Mouse (Mus musculus): ENCODE data around the gene Chic1. TPM values are rescaled to one million over a fixed set of nuclear protein-coding genes. Genes with fewer than 3 reads are reported as not detected.

Chic1 gene
- 5.5 and 6.6 TPM in 2 replicates for polyA plus RNA-seq (2014; fragmentation: Nextera tagmentation; extraction: Ambion mirVana)

GRCm38 (mm10) chrX:103356287-103356686 is at the start of gene Chic1:
Gene Chic1 (plus strand): TSS chrX:103356476.
- Histone ChIP-seq H3K27me3 (ENCODE audit: control insufficient read depth, insufficient read depth, low read length) (peaks cover 48% of the 10 kb centered on the region), H3K4me3 (ENCODE audit: low read depth, low read length) (peak within 1 kb of the TSS; percentile 55), H3K27ac (ENCODE audit: low read depth, low read length) (no peak within 1 kb of the TSS), H3K9ac (ENCODE audit: low read length) (peak within 1 kb of the TSS; percentile 68), H3K4me1 (ENCODE audit: control insufficient read depth, insufficient read depth, low read length) (no peaks in the 10 kb centered on the region), H3K36me3 (ENCODE audit: control insufficient read depth, insufficient read depth, low read length) (no peaks in the 10 kb centered on the region), H3K4me2 (peak within 1 kb of the TSS; percentile 37), H3K9me3 (ENCODE audit: control insufficient read depth, low read length) (no peaks in the 10 kb centered on the region)
- WGBS, result 16% methylated on average over 34 of the region's 34 CpGs
- ATAC-seq (ENCODE audit: low FRiP score) (peak; percentile 97), DNase-seq (ENCODE audit: low spot score, missing footprints) (peak; percentile 95)

- Histone ChIP-seq H3K9ac (ENCODE audit: low read length) (no peak overlapping the region), H3K36me3 (ENCODE audit: control insufficient read depth, insufficient read depth, low read length) (no peaks in the 10 kb centered on the region), H3K9me3 (ENCODE audit: control insufficient read depth, low read length) (no peaks in the 10 kb centered on the region), H3K27ac (ENCODE audit: low read depth, low read length) (no peak overlapping the region), H3K27me3 (ENCODE audit: control insufficient read depth, insufficient read depth, low read length) (peaks cover 14% of the 10 kb centered on the region), H3K4me1 (ENCODE audit: control insufficient read depth, insufficient read depth, low read length) (no peaks in the 10 kb centered on the region), H3K4me2 (no peak overlapping the region), H3K4me3 (ENCODE audit: low read depth, low read length) (no peak overlapping the region)
- WGBS, result 77% methylated on average over 1 of the region's 1 CpGs
- DNase-seq (ENCODE audit: low spot score, missing footprints), result no peak
- no peak for ATAC-seq (ENCODE audit: low FRiP score)
These were observed 48.0 kb upstream of the Chic1 start for GRCm38 (mm10) chrX:103308262-103308661.

GRCm38 (mm10) chrX:103311723-103312122 is 44.6 kb upstream of the Chic1 start:
- DNase-seq (ENCODE audit: low spot score, missing footprints) (no peak), ATAC-seq (ENCODE audit: low FRiP score) (no peak)
- Histone ChIP-seq H3K4me3 (ENCODE audit: low read depth, low read length) (no peak overlapping the region), H3K4me1 (ENCODE audit: control insufficient read depth, insufficient read depth, low read length) (no peaks in the 10 kb centered on the region), H3K9ac (ENCODE audit: low read length) (no peak overlapping the region), H3K36me3 (ENCODE audit: control insufficient read depth, insufficient read depth, low read length) (no peaks in the 10 kb centered on the region), H3K9me3 (ENCODE audit: control insufficient read depth, low read length) (no peaks in the 10 kb centered on the region), H3K27ac (ENCODE audit: low read depth, low read length) (no peak overlapping the region), H3K4me2 (no peak overlapping the region), H3K27me3 (ENCODE audit: control insufficient read depth, insufficient read depth, low read length) (peaks cover 16% of the 10 kb centered on the region)
- 88% methylated on average over 3 of the region's 3 CpGs for WGBS

GRCm38 (mm10) chrX:103314146-103314545 is 42.1 kb upstream of the Chic1 start:
- 87% methylated on average over 6 of the region's 6 CpGs for WGBS
- no peaks in the 10 kb centered on the region for H3K9me3 ChIP-seq (ENCODE audit: control insufficient read depth, low read length)
- H3K4me2 ChIP-seq, result no peak overlapping the region
- no peak overlapping the region for H3K4me3 ChIP-seq (ENCODE audit: low read depth, low read length)
- no peaks in the 10 kb centered on the region for H3K4me1 ChIP-seq (ENCODE audit: control insufficient read depth, insufficient read depth, low read length)
- no peak overlapping the region for H3K27ac ChIP-seq (ENCODE audit: low read depth, low read length)
- DNase-seq (ENCODE audit: low spot score, missing footprints), result no peak
- H3K36me3 ChIP-seq (ENCODE audit: control insufficient read depth, insufficient read depth, low read length), result no peaks in the 10 kb centered on the region
- ATAC-seq (ENCODE audit: low FRiP score), result no peak
- no peak overlapping the region for H3K9ac ChIP-seq (ENCODE audit: low read length)
- H3K27me3 ChIP-seq (ENCODE audit: control insufficient read depth, insufficient read depth, low read length), result peaks cover 27% of the 10 kb centered on the region

GRCm38 (mm10) chrX:103321146-103321545 is 35.1 kb upstream of the Chic1 start, which contains the start of gene Cdx4:
Gene Cdx4 (plus strand): TSS chrX:103321398.
- H3K4me3 ChIP-seq (ENCODE audit: low read depth, low read length), result peak within 1 kb of the TSS; percentile 10; the same call in 1 of the 2 replicates
- peak; percentile 82 for DNase-seq (ENCODE audit: low spot score, missing footprints)

GRCm38 (mm10) chrX:103325900-103326299 is 30.4 kb upstream of the Chic1 start:
- 79% methylated on average over 3 of the region's 3 CpGs for WGBS
- Histone ChIP-seq H3K4me3 (ENCODE audit: low read depth, low read length) (no peak overlapping the region), H3K4me2 (no peak overlapping the region), H3K4me1 (ENCODE audit: control insufficient read depth, insufficient read depth, low read length) (no peaks in the 10 kb centered on the region), H3K9me3 (ENCODE audit: control insufficient read depth, low read length) (no peaks in the 10 kb centered on the region), H3K27ac (ENCODE audit: low read depth, low read length) (no peak overlapping the region), H3K9ac (ENCODE audit: low read length) (no peak overlapping the region), H3K36me3 (ENCODE audit: control insufficient read depth, insufficient read depth, low read length) (no peaks in the 10 kb centered on the region), H3K27me3 (ENCODE audit: control insufficient read depth, insufficient read depth, low read length) (peaks cover 62% of the 10 kb centered on the region)
- DNase-seq (ENCODE audit: low spot score, missing footprints) (no peak), ATAC-seq (ENCODE audit: low FRiP score) (no peak)

More at GRCm38 (mm10) chrX:103321146-103321545, 35.1 kb upstream of the Chic1 start, which contains the start of gene Cdx4:
- Histone ChIP-seq H3K27me3 (ENCODE audit: control insufficient read depth, insufficient read depth, low read length) (peaks cover 64% of the 10 kb centered on the region), H3K36me3 (ENCODE audit: control insufficient read depth, insufficient read depth, low read length) (no peaks in the 10 kb centered on the region), H3K4me2 (peak within 1 kb of the TSS; percentile 17), H3K9me3 (ENCODE audit: control insufficient read depth, low read length) (no peaks in the 10 kb centered on the region), H3K27ac (ENCODE audit: low read depth, low read length) (no peak within 1 kb of the TSS), H3K4me1 (ENCODE audit: control insufficient read depth, insufficient read depth, low read length) (no peaks in the 10 kb centered on the region), H3K9ac (ENCODE audit: low read length) (no peak within 1 kb of the TSS)
- WGBS, result 28% methylated on average over 13 of the region's 13 CpGs
- ATAC-seq (ENCODE audit: low FRiP score), result no peak

- no peak overlapping the region for H3K4me3 ChIP-seq (ENCODE audit: low read depth, low read length)
- WGBS, result 71% methylated on average over 8 of the region's 8 CpGs
- no peaks in the 10 kb centered on the region for H3K36me3 ChIP-seq (ENCODE audit: control insufficient read depth, insufficient read depth, low read length)
- H3K9me3 ChIP-seq (ENCODE audit: control insufficient read depth, low read length), result no peaks in the 10 kb centered on the region
- DNase-seq (ENCODE audit: low spot score, missing footprints) (no peak), ATAC-seq (ENCODE audit: low FRiP score) (no peak)
- no peaks in the 10 kb centered on the region for H3K4me1 ChIP-seq (ENCODE audit: control insufficient read depth, insufficient read depth, low read length)
- H3K27me3 ChIP-seq (ENCODE audit: control insufficient read depth, insufficient read depth, low read length), result peaks cover 47% of the 10 kb centered on the region
- H3K27ac ChIP-seq (ENCODE audit: low read depth, low read length), result no peak overlapping the region
- no peak overlapping the region for H3K4me2 ChIP-seq
- no peak overlapping the region for H3K9ac ChIP-seq (ENCODE audit: low read length)
These were observed 26.9 kb upstream of the Chic1 start for GRCm38 (mm10) chrX:103329386-103329785.

GRCm38 (mm10) chrX:103331125-103331858 is 25.0 kb upstream of the Chic1 start:
- peaks cover 40% of the 10 kb centered on the region for H3K27me3 ChIP-seq (ENCODE audit: control insufficient read depth, insufficient read depth, low read length)
- WGBS, result 73% methylated on average over 5 of the region's 5 CpGs
- DNase-seq (ENCODE audit: low spot score, missing footprints), result no peak

GRCm38 (mm10) chrX:103341369-103342113 is 14.7 kb upstream of the Chic1 start:
- Histone ChIP-seq H3K9me3 (ENCODE audit: control insufficient read depth, low read length) (no peaks in the 10 kb centered on the region), H3K4me2 (no peak overlapping the region), H3K4me3 (ENCODE audit: low read depth, low read length) (no peak overlapping the region), H3K36me3 (ENCODE audit: control insufficient read depth, insufficient read depth, low read length) (no peaks in the 10 kb centered on the region), H3K9ac (ENCODE audit: low read length) (no peak overlapping the region), H3K27me3 (ENCODE audit: control insufficient read depth, insufficient read depth, low read length) (peaks cover 17% of the 10 kb centered on the region), H3K27ac (ENCODE audit: low read depth, low read length) (no peak overlapping the region), H3K4me1 (ENCODE audit: control insufficient read depth, insufficient read depth, low read length) (no peaks in the 10 kb centered on the region)
- ATAC-seq (ENCODE audit: low FRiP score) (no peak), DNase-seq (ENCODE audit: low spot score, missing footprints) (no peak)
- 63% methylated on average over 3 of the region's 3 CpGs for WGBS

More at GRCm38 (mm10) chrX:103331125-103331858, 25.0 kb upstream of the Chic1 start:
- H3K27ac ChIP-seq (ENCODE audit: low read depth, low read length), result no peak overlapping the region
- no peaks in the 10 kb centered on the region for H3K4me1 ChIP-seq (ENCODE audit: control insufficient read depth, insufficient read depth, low read length)
- no peaks in the 10 kb centered on the region for H3K36me3 ChIP-seq (ENCODE audit: control insufficient read depth, insufficient read depth, low read length)
- no peak for ATAC-seq (ENCODE audit: low FRiP score)
- H3K9me3 ChIP-seq (ENCODE audit: control insufficient read depth, low read length), result no peaks in the 10 kb centered on the region
- H3K4me2 ChIP-seq, result no peak overlapping the region
- no peak overlapping the region for H3K9ac ChIP-seq (ENCODE audit: low read length)
- H3K4me3 ChIP-seq (ENCODE audit: low read depth, low read length), result no peak overlapping the region

All from midbrain, embryonic 11.5 days (tissue).